Mouse (Mus musculus) right cerebral cortex, postnatal 14 days (tissue): Measurements from ENCODE around the gene Pfdn2.

Experiments
- DNase-seq: peaks from one replicate; pipeline ENCODE4 v3.0.0; 2022

Gene Pfdn2

DNA sequence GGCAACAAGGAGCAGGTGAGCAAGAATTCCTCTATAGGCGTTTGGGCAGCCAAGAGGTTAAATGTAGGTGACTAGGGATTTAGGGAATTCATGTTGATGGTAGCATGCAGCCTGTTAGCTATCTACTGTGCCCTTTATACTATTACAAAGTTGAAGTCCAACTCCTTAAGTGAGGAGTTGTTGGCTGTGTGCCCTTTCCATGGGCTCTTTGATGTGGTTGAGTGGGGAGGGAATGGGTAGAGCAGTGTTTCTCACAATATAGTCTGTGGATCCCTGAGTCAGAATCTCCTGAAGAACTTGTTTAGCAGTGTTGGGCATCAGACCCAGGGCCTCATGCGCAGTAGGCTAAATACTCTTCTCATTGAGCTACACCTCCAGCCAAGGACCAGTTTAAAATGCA is 11.3 kb downstream of the Pfdn2 start:
- no peak for DNase-seq

DNA sequence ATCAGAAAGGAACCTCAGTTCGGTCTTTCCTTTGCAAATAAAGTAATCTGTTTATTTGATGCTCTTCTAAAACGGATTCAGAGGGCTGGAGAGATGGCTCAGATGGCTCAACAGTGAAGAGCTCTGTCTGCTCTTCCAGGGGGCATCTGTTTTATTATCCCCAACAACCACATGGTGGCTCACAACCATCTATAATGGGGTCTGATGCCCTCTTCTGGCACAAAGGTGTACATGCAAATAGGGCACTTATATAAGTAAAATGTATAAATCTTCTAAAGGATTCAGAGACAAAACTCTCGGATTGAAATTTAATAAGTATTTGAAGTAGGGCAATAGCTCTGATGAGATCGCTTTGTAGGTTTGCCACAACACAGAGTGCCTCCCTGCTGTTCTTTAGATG is 13.0 kb downstream of the Pfdn2 start:
- no peak for DNase-seq

DNA sequence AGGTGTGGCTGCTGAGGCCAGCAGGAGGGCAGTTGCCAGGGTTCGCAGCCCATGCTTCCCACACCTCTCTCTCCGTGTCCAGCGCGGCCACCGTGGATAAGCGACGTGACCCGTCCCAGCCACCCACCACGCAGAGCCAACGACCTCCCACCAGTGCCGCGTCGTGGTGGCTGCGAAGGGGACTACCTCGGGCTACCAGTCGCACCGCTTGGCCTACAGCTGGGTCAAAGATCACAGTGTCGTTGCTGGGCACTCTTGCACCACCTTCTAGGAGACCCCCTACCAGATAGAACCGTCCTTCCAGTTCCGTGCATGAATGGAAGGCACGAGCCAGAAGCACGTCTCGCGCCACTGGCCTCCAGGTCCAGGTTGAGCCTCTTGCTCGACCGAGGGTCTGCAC is 14.8 kb downstream of the Pfdn2 start:
- DNase-seq, result peak; percentile 47

DNA sequence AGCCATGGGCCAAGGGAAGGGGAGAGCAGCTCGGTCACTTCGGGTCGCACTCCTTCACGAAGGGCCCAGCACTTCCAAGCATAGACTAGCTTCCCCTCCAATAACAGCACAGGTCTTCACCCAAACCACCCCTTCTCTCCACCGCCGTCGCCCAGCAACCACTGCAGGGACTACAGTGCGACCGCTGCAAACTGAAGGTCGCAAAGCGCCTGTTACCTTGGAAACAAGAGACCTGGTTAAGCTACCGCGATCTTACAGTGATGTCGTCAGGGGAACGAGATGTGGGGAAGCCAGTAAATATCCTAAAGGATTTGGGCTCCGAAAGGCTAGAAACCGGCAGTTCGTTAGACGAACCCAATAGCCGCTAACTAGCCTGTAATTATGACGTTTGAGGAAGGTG is 15.2 kb downstream of the Pfdn2 start, which contains the start of gene Klhdc9:
Klhdc9 (minus strand) TSS at position 143 of the 400 bp plus-strand sequence.
- DNase-seq, result peak; percentile 89

DNA sequence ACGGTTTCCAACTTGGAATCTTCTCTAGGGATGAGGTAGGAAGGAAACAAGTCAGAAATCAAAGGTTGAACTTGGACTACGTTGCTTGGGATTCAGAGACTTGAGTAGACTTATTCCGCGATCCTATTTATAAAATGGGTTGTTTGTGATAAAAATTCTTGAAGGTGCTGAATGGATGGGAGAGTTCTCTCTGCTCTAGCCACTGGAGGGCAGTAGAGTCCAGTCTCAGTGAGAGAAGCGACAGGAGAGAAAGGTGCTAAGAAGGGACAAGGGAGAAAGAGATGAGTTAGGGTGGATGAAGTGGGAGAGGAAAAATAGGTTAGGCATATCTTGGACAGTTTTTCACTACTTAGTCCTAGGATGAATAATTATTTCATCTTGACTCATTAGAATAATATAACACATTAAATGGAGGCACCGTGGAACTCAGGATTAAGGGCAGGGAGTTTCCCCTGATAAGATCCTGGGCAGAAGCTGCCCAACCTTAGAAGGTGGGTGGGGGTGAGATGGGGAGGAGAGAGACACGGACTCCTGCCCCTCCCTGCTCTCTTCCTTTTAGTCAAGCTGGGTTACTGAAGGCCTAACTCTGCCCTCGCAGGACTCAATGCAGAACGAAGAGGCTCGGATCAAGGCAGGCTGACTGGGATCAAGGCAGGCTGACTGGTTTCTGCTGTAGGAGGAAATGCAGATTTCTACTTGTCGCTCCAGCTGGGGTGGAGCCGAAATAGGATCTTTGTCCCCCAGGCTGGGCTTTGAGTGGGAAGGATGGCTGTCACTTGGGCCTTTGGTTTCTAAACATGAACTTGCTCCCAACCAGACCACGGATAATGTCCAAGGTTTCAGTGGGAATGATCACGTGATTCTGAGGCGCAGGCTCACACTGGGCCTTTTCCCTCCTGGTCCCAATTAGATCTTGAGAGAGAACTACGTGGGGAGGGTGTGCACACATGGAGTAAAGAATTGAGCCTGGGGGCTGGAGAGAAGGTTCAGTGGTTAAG is 15.9 kb downstream of the Pfdn2 start:
- DNase-seq, result peak; percentile 65

DNA sequence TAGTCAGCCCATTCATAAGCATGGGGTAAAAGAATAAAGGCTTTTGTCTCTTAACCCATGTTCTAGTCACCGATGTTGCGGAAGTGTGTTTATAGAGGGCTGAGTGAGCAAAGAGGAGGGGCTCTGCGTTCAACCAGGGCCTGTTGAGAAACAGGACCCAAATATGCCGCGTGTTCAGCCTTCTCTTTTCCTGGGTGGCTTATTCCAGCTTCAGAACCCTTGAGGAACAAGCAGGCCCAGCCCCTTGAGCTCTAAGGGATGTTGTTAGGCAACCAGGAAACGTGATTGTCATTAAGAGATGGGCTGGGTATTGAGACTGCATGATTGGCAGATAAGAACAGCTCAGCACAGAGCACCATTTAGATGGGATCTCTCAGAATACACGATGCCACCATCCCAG is 20.5 kb downstream of the Pfdn2 start:
- no peak for DNase-seq

DNA sequence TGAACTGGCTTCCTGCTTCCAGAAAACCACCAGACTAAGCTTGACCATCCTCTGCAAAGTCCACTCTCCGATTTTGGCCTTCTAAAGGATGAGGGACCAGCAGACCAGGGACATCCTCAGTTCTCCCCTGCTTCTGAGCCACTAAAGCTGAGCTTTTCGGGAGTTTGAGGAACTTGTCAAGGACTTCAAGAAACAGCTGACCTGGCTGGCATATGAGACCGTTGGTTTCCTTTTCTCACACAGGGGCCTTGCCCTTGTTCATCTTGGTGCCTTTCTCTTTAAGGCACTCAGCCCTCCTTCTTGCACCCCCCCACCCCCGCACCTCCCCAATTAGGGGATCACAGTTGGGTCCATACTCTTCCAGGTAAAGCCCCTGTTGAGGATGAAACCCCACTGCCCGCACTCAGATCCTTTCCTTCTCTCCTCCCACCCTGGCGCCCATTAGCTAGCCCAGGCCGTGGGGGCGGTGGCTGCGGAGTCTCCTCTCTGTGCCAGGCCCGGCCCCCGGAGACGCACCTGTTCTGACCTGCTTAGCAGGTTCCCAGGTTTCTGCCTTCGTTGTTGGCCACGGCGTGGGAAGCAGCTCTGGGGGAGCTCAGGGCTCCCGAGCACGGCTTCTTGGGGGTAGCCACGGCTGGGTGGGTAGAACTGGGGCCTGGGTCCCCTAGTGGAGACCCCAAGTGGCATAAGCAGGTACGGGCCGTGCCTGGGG is 24.5 kb downstream of the Pfdn2 start, which contains the start of gene Nectin4:
Nectin4 (plus strand) TSS at position 255 of the 712 bp plus-strand sequence.
- no peak for DNase-seq

DNA sequence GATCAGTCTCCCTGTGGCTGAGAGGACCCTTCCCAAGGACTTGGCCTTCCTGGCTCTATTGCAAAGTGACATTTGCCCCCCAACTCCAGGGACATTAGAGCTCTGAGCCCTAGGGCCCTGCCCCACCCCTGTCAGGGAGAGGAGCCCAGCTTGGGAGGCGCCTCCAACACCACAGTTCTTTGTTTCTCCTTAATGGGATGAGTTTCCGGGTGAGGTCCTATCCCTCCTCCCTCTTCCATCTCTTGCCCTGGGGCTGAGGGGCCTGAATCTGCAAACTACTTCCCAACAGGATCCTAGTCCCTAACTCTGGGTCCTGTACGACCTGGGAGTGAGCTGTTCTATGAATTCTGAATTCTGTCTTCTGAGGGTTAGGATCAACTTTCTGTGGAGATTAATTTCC is 27.4 kb downstream of the Pfdn2 start:
- DNase-seq, result no peak

DNA sequence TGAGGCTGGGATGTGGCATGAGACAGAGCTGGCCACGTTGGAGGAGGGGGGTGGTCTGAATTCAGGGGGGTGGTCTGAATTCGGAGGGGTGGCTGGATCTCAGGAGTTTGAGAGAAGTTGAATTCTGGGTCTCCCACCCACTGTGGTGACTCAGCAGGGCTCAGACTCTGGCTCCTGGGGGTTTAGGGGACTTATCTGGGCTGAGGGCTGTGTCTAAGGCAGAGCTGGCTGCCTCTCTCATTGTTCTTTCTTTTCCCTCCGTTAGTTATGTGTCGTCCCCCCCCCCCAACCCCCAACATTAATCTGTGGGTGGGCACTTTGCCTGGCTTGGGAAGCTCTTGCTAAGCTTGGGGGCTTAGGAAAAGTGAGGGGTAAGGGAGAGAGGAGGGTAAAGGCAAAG is 28.5 kb downstream of the Pfdn2 start:
- DNase-seq, result no peak

DNA sequence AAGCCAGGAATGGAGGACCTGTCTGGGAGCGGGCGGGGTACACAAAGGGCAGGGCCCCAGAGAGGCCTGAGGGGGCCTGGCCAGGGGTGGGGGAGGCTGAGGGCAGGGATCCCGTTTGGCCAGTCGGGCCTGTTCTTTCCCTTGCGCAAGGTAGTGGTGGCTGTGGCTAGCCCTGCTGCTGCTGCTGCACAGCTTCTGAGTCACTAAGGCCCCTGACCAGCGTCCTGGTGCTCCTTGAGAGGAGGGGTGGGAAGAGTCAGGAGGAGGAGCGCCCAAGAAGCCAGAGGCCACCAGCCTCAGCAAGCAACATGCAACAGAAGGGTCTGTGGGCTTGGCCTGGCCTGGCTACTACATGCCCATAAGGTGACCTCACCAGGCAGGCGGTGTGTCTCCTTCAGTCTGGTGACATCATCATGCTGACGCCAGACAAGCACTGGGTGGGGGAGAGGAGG is 30.2 kb downstream of the Pfdn2 start:
- DNase-seq, result no peak

DNA sequence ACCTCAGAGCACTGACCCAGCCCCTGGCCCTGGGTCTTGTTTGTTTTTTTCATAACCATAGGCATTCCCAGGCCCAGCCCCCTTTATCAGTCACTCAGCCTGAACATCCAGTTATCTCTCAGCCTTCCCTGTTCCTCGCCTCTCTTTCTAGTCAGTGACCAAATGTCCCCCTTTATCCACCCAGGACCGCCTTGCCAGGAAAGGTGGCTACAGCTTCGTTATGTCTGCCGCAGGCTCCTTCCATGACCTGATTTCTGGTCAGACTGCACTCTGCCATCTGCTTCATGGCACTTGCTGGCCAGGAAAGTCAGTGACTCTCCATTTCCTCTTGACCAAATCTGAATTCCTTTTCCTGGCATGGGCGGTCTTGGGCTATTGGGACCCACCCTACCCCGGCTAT is 32.8 kb downstream of the Pfdn2 start:
- DNase-seq, result no peak

DNA sequence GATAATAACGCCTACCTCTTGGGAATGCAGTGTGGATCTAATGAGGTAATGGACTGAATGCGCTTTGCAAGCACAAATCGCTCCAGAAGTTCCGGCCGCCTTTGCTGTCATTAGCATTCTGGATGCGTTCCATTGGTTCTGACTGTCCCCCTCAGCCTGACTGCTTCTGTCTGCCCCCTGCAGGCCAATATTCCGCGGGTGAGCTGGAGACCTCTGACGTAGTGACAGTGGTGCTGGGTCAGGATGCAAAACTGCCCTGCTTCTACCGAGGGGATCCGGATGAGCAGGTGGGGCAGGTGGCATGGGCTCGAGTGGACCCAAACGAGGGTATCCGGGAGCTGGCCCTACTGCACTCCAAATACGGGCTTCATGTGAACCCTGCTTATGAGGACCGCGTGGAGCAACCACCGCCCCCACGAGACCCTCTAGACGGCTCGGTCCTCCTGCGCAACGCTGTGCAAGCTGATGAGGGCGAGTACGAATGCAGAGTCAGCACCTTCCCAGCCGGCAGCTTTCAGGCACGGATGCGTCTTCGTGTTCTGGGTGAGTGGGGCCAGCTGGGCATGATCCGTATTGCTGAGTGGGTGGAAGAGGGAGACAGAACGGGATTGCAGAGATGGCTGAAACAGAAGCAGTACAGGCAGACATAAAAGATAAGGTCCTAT is 34.6 kb downstream of the Pfdn2 start:
- peak; percentile 77 for DNase-seq

DNA sequence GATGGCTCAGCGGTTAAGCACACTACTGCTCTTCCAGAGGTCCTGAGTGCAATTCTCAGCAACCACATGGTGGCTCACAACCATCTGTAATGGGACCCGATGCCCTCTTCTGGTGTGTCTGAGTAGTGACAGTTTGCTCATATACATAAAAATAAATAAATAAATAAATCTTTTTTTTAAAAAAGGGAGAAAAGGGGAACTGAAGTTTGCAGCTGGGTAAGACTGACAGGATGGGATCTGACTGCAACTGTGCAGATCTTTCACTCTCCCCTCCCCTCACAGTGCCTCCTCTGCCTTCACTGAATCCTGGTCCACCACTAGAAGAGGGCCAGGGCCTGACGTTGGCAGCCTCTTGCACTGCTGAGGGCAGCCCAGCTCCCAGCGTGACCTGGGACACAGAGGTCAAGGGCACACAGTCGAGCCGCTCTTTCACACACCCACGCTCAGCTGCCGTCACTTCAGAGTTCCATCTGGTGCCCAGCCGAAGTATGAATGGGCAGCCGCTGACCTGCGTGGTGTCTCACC is 36.7 kb downstream of the Pfdn2 start:
- DNase-seq, result no peak

DNA sequence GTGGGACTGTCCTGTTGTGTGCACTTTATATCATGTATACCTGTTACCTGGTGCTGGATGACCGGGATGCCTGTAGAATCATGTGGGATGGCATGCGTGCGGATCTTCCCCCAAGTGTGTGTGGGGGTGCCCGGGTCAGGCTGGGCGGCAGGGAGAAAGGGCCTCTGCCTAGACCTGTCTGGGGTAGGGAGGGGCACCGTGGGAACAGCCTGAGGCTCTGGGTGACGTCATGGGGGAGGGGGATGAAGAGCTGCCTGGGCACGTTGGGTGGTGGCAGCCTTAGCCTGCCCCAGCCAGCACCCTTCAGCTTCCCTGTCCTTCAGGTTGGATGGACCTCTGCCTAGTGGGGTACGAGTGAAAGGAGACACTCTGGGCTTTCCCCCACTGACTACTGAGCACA is 38.9 kb downstream of the Pfdn2 start:
- no peak for DNase-seq

DNA sequence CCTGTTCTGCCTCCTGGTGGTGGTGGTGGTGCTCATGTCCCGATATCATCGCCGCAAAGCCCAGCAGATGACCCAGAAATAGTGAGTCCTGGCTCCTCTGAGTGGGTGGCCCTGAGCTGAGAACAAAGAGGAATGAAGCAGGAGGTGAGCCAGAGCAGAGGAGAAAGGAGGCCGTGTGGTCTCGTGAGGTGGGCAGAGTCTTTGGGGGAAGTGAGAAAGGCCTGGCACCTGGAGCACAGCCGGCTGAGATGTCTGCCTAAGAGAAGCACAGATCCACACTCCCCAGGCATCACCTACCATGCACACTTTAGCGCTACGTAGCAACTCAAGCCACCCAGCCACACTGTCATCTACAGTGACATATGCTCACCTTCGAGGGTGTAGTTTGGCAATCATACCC is 39.7 kb downstream of the Pfdn2 start:
- no peak for DNase-seq

DNA sequence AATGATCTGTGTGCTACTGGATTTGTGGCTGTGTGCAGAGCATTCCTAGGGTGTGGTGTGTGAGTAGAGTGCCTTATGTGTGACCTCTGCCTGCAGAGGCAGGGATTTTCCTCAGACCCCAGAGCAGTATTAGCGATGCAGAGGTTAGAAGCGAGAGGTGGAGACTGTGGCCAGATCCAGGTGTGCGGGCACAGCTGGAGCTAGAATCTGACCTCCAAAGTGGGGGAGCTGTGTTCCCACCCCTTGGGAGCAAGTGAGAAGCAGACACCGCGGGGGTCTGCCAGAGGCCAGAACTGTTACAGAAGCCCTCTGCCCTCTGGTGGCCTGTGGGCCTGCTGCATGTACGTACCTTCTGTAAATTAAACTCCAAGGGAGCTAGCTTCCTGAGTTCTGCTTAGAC is 41.6 kb downstream of the Pfdn2 start:
- no peak for DNase-seq

DNA sequence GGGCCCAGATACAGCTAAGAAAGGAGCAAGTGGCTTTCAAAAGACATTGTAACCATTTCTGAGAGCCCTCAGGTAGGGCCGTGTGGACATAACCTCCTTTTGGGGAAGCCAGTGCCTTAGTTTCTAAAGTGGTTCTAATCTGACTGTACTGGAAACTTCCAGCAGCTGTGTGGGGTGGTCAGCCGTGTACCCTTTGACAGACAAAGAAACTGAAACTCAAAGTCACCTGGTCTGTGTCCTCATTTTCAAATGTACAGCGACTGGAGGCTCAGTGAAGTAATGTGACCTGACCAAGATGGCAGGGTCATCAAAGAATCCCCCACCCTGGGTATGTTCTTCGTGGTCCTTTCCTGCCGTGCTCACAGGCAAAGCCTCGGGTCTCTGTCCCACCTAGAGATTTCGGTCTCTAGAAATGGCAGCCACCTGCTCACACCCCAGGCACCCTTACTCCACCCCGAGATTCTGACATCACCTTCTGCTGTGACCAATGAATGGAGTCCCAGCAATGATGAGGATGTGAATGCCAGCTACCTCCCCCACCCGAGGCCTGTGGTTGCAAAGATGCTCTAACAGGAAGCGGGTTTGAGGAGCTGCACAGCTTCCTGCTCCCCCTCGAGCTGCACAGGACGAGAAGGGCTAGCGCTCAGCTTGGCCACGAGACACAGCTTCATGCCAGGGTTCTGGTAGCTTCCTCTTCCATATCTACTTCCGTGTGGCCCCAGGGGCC is 43.1 kb downstream of the Pfdn2 start, which contains the start of gene Arhgap30:
Arhgap30 (plus strand) TSS at position 579 of the 727 bp plus-strand sequence.
- peak; percentile 25 for DNase-seq

DNA sequence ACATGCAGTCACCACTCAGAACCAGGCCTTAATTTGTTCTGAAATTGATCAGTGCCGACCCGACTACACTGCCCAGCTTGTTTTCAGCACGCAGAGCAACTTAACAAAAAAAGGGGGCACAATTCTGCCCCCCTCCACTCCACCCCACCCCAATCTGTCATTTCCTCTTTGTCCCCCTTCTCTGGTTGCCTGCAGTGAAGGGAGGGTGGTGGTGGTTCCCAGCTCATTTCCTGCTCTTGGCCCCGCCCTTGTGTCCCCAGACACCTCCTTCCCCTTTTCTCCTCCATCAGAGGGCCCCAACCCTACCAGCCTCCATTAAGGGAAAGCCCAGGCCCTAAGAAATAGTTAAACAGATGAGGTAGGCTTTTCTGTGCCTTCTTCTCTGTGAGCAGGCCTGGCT is 44.6 kb downstream of the Pfdn2 start:
- DNase-seq, result no peak

DNA sequence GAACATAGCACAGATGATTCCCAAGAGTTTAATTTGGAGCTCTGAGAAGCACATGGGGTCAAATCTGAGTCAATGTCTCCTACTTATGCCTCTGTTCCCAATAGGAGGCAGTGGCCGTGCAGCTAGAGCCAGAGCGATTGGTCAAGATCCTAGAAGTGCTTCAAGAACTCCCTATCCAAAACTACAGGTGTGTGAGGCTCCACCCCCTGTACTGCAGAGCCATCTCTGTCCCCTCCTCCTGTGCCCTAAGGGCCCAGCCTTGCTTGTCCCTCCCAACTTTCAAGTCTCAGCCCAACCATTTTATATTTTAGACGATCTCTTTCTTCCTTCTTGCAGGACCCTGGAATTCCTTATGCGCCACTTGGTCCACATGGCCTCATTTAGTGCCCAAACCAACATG is 56.4 kb downstream of the Pfdn2 start:
- DNase-seq, result no peak

DNA sequence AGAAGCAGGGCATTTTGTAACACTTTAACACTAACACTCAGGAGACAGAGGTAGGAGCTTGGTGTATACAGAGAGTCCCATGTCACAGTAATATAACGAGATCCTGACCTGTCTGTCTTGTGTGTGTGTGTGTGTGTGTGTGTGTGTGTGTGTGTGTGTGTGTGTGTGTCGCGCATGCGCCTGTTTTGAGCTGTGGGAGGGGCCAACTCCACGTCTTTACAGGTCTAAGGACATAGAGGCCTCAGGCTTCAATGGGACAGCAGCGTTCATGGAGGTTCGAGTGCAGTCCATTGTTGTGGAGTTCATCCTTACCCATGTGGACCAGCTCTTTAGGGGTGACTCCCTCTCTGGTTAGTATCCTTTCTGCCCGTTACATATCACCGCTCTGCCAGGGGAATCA is 57.5 kb downstream of the Pfdn2 start:
- DNase-seq, result no peak

DNA sequence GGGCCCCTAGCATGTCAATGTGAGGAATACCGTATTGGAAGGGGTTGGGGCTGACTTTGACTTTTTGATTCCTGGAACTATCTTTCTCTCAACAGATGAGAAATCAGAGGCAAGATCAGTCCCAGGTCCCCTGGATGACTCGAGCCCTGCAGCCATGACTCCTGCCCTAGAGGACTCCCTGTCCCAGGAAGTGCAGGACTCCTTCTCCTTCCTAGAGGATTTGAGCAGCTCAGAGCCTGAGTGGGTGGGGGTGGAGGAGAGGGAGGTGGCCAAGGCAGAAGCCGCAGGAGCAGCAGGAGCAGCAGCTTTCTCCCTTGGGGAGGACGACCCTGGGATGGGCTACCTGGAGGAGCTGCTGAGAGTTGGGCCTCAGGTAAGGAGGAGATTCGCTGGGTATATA is 61.8 kb downstream of the Pfdn2 start:
- DNase-seq, result no peak
